Mouse (Mus musculus): Measurements from ENCODE around the gene Ppp1r12a. TPM values are rescaled to one million over a fixed set of nuclear protein-coding genes. Genes with fewer than 3 reads are reported as not detected.

The Ppp1r12a gene
- polyA plus RNA-seq (2012) = 0.72 and 1.0 TPM in 2 replicates

- peak within 1 kb of the TSS; percentile 100 for H3K4me3 ChIP-seq (replicated peaks)
- peaks cover 35% of the 10 kb centered on the region for H3K4me1 ChIP-seq (ENCODE audit: control insufficient read depth)
- no peak for TF ChIP-seq GATA1 (IDR thresholded peaks at IDR 0.05; ENCODE audit: low read length)
- no peak for TF ChIP-seq TAL1 (IDR thresholded peaks at IDR 0.05; ENCODE audit: low read length)
- peaks cover 16% of the 10 kb centered on the region for H3K27me3 ChIP-seq (ENCODE audit: control insufficient read depth)
- H3K9me3 ChIP-seq (ENCODE audit: control insufficient read depth, low read length) = no peaks in the 10 kb centered on the region
- H3K36me3 ChIP-seq (ENCODE audit: control insufficient read depth) = peaks cover 16% of the 10 kb centered on the region
Measured at GRCm38 (mm10) chr10:108161261-108162256, at the start of gene Ppp1r12a. TSS of gene Ppp1r12a (plus strand) at chr10:108162193.

DNA sequence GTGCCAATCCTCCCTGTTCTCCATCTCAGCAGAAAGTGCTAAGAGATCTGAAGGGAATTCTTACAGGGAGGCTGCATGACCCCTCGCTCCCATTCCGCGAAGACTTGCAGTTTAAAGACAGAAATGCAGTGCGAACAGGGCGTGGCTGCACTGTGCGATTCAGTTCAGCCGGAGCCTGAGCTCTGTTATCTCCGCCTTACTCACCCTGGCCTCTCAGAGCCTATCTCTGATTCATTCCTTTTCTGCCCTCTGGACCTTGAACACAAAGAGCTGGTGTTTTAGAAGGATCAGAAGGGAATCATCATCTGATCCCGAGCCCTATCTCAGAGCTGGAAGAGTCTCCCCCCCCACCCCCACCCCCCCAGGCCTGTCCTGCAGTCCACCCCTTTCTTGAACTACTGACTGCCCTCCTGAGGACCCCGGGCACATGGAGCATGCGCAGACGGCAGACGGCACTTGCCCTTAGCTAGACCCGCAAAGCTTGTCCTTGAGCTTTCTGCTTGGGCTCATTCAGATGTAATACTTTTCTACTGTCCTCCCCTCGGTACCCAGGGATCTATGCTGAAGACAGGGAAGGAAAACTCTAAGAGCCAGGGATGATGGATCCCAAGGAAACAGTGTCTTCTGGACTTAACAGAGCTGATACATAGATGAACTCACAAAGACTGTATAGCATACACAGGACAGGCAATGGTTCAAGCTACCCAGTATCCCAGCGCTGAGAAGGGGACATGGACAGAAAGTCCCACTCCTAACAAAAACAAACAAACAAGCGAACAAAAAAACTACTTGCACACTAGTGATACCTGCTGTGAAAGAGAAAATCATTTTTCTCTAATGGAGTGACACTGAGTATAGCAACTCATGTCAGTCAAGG lies 48.4 kb upstream of the Ppp1r12a start:
- H3K27me3 ChIP-seq (ENCODE audit: control insufficient read depth) = peaks cover 9% of the 10 kb centered on the region
- no peak overlapping the region for H3K4me3 ChIP-seq (replicated peaks)
- H3K36me3 ChIP-seq (ENCODE audit: control insufficient read depth) = no peaks in the 10 kb centered on the region
- H3K4me1 ChIP-seq (ENCODE audit: control insufficient read depth) = peaks cover 5% of the 10 kb centered on the region
- no peaks in the 10 kb centered on the region for H3K9me3 ChIP-seq (ENCODE audit: control insufficient read depth, low read length)
- TF ChIP-seq GATA1 (IDR thresholded peaks at IDR 0.05; ENCODE audit: low read length) (no peak), TAL1 (IDR thresholded peaks at IDR 0.05; ENCODE audit: low read length) (no peak)

- Histone ChIP-seq H3K9me3 (ENCODE audit: control insufficient read depth, low read length) (no peaks in the 10 kb centered on the region), H3K4me3 (replicated peaks) (no peak overlapping the region)
Measured at GRCm38 (mm10) chr10:108118200-108119163, 43.5 kb upstream of the Ppp1r12a start.

GRCm38 (mm10) chr10:108119416-108119815 lies 42.6 kb upstream of the Ppp1r12a start:
- TF ChIP-seq GATA1 (IDR thresholded peaks at IDR 0.05; ENCODE audit: low read length) (no peak), TAL1 (IDR thresholded peaks at IDR 0.05; ENCODE audit: low read length) (no peak)
- Histone ChIP-seq H3K4me3 (replicated peaks) (no peak overlapping the region), H3K4me1 (ENCODE audit: control insufficient read depth) (no peaks in the 10 kb centered on the region), H3K36me3 (ENCODE audit: control insufficient read depth) (no peaks in the 10 kb centered on the region), H3K27me3 (ENCODE audit: control insufficient read depth) (peaks cover 8% of the 10 kb centered on the region), H3K9me3 (ENCODE audit: control insufficient read depth, low read length) (no peaks in the 10 kb centered on the region)

More at GRCm38 (mm10) chr10:108118200-108119163, 43.5 kb upstream of the Ppp1r12a start:
- no peak for TF ChIP-seq TAL1 (IDR thresholded peaks at IDR 0.05; ENCODE audit: low read length)
- Histone ChIP-seq H3K27me3 (ENCODE audit: control insufficient read depth) (peaks cover 8% of the 10 kb centered on the region), H3K4me1 (ENCODE audit: control insufficient read depth) (peaks cover 2% of the 10 kb centered on the region), H3K36me3 (ENCODE audit: control insufficient read depth) (no peaks in the 10 kb centered on the region)

DNA sequence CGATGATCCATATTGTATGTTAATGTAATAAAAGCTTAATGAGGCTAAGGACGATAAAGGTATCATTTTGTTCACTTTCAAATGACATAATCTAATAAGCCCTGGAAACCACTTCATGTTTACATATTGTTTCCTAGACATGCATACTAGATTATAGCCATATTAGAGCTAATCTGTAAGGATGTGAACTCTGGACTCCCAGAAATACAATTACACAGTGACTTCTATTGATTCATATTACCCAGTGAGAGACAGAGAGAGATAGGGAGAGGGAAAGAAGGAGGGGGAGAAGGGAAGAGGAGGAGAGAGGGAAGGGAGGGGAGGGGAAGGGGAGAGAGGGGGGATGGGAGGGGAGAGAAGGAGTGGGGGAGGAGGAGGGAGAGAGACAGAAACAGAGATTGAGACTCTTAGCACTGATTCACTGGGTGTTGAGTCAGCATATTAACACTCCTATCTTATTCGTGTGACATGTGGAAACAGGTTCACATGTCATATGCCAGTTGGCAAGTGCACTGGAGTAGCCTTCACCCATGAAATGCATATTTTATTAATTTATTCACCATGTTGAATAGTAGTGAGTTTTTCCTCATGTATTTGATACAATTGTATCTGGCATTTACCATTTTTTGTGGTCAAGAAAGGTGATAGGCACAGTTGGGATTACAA lies 36.9 kb upstream of the Ppp1r12a start:
- Histone ChIP-seq H3K27me3 (ENCODE audit: control insufficient read depth) (no peaks in the 10 kb centered on the region), H3K36me3 (ENCODE audit: control insufficient read depth) (no peaks in the 10 kb centered on the region), H3K4me3 (replicated peaks) (no peak overlapping the region), H3K4me1 (ENCODE audit: control insufficient read depth) (no peaks in the 10 kb centered on the region), H3K9me3 (ENCODE audit: control insufficient read depth, low read length) (no peaks in the 10 kb centered on the region)
- TF ChIP-seq TAL1 (IDR thresholded peaks at IDR 0.05; ENCODE audit: low read length) (no peak), GATA1 (IDR thresholded peaks at IDR 0.05; ENCODE audit: low read length) (no peak)

- H3K4me3 ChIP-seq (replicated peaks) = no peak overlapping the region
- H3K36me3 ChIP-seq (ENCODE audit: control insufficient read depth) = no peaks in the 10 kb centered on the region
- no peaks in the 10 kb centered on the region for H3K27me3 ChIP-seq (ENCODE audit: control insufficient read depth)
- no peak for TF ChIP-seq TAL1 (IDR thresholded peaks at IDR 0.05; ENCODE audit: low read length)
- TF ChIP-seq GATA1 (IDR thresholded peaks at IDR 0.05; ENCODE audit: low read length) = no peak
- no peaks in the 10 kb centered on the region for H3K4me1 ChIP-seq (ENCODE audit: control insufficient read depth)
- H3K9me3 ChIP-seq (ENCODE audit: control insufficient read depth, low read length) = no peaks in the 10 kb centered on the region
Measured at GRCm38 (mm10) chr10:108129167-108129566, 32.8 kb upstream of the Ppp1r12a start.

DNA sequence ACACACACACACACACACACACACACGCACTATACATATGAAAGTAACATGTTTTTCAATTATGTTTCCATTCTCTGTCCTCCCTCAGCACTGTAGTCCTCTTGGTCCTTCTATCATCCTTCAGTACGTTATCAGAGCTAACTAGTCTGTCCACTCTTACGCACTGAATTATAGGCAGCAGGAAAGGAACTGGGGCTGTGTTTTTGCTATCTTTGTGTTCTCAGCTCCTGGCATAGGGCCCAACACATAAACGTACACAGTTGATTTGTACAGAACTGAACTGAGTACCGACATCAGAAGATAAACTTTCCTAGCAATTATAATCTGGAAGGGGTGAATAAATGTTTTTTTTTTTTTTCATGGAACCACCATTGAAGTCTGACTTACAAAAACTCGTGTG lies 30.1 kb upstream of the Ppp1r12a start:
- Histone ChIP-seq H3K36me3 (ENCODE audit: control insufficient read depth) (no peaks in the 10 kb centered on the region), H3K27me3 (ENCODE audit: control insufficient read depth) (no peaks in the 10 kb centered on the region), H3K9me3 (ENCODE audit: control insufficient read depth, low read length) (no peaks in the 10 kb centered on the region), H3K4me1 (ENCODE audit: control insufficient read depth) (no peaks in the 10 kb centered on the region), H3K4me3 (replicated peaks) (no peak overlapping the region)
- TF ChIP-seq TAL1 (IDR thresholded peaks at IDR 0.05; ENCODE audit: low read length) (no peak), GATA1 (IDR thresholded peaks at IDR 0.05; ENCODE audit: low read length) (no peak)

DNA sequence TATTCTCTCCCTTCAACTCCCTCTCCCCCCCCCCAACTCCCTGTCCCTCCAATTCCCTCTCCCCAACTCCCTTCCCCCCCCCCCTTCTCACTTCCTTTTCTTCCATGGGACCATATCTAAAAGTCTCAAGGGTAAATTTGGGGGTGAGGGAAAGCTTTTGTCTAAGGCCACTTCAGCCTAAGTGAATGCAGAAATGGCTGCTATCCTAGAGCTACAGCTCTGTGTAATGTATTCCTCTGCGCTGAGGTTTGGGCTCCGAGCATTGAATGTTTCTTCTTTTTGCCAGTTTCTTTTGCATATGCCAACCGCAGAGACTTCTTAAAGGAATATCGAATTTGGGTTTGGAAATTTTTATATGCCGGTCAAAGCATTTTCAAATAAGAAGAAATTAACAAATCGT lies 28.7 kb upstream of the Ppp1r12a start:
- TF ChIP-seq GATA1 (IDR thresholded peaks at IDR 0.05; ENCODE audit: low read length) = no peak
- TF ChIP-seq TAL1 (IDR thresholded peaks at IDR 0.05; ENCODE audit: low read length) = no peak
- H3K4me1 ChIP-seq (ENCODE audit: control insufficient read depth) = no peaks in the 10 kb centered on the region
- H3K4me3 ChIP-seq (replicated peaks) = no peak overlapping the region
- no peaks in the 10 kb centered on the region for H3K27me3 ChIP-seq (ENCODE audit: control insufficient read depth)
- no peaks in the 10 kb centered on the region for H3K36me3 ChIP-seq (ENCODE audit: control insufficient read depth)
- H3K9me3 ChIP-seq (ENCODE audit: control insufficient read depth, low read length) = no peaks in the 10 kb centered on the region

Data from erythroblast, embryonic 14.5 days (primary cell).